Mouse (Mus musculus) kidney, postnatal 4 days (tissue): ENCODE data around the gene Mif.
"Not testable (repeated sequence)": the region's sequence is repeated elsewhere in the genome, so short reads cannot be mapped to it uniquely, and the experiment has no call there.

ENCODE experiments used
- DNase-seq, 2 experiments: peaks; one replicate each; pipeline ENCODE4 v3.0.0; 2021; ENCODE audit warnings: mixed read lengths in 2 of 2

Mif gene

DNA sequence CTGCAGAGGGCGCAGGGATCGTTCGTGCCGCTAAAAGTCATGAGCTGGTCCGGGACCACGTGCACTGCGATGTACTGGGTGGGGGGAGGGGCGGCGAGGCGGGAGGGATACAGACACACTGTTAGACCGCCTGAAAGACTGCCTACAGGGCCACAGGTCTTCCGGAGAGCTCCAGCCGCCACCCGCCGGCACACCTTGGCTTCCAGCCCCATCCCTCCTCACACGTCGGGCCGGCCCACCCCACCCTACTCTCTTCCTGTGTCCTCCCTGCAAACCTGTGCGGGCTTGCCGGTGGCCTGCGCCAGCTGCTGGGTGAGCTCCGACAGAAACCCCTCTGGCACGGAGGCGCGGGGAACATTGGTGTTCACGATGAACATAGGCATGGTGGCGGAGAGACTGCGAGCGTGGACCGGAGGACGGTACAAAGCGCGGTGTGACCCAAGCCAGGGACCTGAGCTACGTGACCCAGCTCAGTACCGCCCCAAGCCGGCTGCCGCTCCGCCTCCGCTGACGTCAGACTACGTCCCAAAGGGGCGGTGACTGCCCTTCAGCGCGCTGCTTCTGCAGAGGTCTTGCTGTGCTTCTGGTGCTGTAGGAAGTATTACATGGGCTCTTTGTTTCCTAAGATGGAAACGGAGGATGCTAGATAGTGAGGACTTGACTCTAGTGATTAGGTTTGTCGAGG, at the start of gene Mif:
TSS of gene Mif (minus strand) at position 455 of the 685 bp plus-strand sequence.
- peak; percentile 91 to 94 for DNase-seq

DNA sequence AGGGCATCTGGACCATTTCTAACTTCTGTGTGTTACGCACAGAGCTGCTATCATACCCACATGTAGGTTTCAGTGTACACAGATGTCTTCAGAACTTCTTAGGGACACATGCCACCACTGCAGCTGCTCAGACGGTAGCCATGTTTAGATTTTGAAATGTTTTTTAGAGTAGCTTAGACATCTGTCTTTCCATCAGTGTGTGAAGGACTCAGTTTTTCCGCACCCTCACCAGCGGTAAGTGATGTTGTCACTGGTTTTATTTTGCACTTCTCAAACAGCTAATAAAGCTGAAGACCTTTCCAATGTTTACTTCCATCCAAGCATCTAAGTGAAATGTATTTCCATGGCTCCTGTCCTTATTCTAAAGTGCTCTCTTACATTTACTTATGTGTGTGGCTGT, 46.8 kb upstream of the Mif start:
- no peak for DNase-seq

DNA sequence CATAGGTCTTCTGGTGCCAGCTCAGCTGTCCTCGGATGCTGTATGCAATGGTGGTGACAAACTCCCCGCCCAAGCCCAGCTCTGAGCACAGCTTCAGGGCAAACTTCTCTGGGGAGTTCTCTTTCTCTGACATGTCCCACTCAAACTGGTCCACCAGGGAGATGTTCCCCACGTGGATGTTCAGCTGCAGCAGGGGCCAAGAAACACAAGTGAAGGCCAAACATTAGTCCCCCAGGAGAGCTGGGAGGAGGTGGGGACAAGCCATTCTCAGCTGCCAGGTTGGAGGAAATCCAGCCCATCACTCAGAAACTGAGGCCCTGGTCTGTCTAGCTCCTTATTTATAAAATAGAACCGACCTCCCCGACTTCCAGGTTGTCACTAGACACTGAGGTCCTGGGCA, 44.4 kb upstream of the Mif start:
- no peak for DNase-seq

DNA sequence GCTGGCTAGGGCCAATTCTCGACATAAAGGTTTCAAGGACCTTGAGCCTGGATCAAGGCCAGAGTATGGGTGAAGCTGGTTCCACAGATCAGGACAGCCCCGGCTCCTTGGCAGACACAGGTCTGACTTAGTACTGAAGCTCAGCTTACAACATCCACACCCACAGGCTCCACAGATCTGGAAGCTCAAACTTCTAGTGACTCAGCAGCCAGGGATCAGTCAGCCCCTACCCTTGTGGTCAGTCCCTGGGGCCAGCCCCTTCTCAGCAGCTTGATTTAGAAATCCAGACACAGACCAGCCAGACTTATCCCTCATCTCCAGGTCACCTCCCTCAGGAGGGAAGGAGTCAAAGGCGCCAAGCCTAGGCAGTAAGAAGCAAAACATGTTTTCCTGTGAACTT, 38.8 kb upstream of the Mif start:
- DNase-seq: peak in 1 of 2 experiments; percentile 21

DNA sequence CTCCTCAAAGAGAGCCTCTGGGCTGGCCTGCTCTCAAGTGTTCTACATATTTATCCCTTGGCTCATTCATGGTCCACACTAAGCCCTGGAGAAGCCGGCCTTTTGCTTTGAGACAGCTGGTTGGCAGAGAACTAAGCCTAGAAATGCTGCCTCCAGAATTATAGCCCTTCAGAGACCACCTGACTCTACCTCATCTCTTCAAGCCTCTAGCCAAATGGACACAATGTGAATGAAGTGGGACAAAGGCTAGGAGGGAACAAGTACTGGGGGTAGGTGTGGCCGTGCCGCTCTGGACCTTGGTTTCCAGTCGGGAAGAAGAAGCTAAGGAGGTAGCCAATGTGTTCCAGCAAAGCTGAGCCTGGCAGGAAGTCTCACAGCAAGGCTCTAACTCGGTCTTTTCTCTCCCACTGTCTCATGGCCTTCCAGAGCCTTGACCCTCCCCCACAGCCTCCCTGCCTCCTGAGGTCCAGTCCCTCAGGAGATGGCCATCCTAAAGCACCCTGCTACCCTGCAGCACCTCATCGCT, 38.1 kb upstream of the Mif start:
- no peak for DNase-seq

DNA sequence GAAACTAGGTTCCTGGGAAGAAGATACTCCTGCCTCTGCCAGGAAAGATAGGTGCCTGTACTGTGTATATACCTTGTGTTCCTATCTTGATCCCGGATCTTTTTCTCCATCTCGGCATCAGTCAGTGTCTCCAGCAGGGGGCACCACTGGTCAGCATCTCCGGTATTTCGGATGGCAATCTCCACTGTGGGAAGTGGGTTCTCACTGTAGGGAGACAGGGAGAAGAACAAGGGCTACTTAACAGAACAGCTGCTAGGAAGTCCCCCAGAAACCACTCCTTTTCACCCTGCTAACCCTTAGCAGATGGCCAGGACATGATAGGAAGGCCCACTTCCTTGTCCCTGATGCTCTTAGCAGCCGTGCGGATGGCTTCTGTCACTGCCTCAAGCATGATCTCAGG, 37.3 kb upstream of the Mif start:
- DNase-seq: peak; percentile 90 to 91

DNA sequence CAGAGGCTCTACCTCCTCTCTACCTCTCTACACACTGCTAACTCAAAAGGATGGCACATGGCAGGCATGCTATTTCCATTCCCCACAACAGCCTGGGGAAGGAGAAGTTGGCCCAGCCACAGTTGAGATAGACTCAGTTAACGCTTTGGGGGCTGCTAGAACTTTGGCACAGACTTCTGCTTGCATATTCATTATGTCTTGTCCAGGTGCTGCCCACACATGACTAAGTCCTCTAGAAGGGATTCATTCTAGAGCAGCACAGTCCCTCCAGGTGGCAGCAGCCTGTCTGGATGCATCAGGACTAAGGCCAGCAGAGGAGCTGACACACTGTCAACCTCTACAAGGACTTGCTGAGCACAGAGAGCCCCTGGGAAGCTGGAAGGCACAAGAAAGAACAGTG, 36.2 kb upstream of the Mif start:
- no peak for DNase-seq

DNA sequence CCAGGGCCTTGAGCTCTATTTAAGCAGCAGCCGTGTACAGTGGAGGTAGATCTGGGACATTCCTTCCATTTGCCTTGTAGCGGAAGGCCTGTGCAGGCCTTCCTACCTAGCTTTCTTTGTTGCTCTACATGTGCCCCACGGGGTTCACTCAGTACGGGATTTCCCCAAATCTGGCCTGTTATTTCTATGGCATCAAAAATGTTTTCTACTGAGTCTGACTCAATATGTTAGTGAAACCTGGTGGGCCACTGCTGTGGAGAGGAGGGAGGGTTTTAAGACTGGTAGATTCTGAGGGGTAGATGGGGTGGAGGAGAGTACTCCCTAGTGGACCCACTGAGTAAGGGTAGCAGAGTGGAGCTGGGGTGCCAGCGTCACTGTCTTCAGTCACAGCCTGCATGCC, 35.7 kb upstream of the Mif start:
- no peak for DNase-seq

DNA sequence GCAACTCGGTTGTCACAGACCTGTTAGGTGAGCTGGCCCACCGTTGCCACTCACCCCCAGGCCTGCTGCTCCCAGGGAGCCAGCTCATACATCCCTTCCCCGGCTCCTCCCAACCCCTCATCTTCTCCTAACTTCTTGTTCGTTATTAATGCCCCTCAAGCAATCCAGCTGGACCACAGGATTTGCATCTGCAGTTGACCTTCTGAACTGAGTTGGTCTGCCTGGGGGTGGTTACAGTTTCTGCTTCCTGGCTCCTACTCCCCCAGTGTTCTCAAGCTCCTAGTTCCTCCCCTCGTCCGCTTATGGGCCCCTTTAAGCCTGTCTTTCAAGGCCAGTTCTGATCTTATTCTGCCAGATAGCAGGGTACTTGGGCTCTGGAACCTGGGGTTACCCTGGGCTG, 34.6 kb upstream of the Mif start:
- no peak for DNase-seq

DNA sequence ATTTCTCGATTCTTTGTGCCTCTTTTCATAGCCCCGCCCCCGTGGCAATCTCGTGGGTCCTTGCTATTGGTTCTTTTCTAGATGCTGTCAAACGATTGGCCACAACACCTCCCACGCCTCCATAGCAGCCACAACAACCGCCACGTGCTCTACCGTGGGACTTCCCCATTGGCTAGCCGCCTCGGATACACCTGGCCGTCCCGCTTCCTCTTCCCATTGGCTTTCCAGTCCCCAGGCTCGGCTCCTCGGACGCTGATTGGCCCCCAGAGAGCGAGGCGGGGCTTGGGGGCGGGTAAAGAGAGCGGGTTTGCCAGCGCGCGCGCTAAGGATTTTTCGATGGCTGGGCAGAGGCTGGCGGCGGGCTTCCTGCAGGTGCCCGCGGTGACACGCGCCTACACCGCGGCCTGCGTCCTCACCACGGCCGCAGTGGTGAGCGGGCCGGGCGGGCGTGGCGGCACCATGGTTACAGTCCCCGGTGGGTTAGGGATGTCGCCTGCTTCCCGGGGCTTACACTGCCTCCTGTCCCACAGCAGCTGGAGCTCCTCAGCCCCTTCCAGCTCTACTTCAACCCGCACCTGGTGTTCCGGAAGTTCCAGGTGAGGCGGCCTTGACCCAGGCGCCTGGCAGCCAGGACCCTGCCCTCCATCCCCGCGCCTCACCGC, 33.2 kb upstream of the Mif start, which contains the start of gene Derl3:
TSS of gene Derl3 (plus strand) at position 325 of the 662 bp plus-strand sequence.
- peak; percentile 93 to 96 for DNase-seq

DNA sequence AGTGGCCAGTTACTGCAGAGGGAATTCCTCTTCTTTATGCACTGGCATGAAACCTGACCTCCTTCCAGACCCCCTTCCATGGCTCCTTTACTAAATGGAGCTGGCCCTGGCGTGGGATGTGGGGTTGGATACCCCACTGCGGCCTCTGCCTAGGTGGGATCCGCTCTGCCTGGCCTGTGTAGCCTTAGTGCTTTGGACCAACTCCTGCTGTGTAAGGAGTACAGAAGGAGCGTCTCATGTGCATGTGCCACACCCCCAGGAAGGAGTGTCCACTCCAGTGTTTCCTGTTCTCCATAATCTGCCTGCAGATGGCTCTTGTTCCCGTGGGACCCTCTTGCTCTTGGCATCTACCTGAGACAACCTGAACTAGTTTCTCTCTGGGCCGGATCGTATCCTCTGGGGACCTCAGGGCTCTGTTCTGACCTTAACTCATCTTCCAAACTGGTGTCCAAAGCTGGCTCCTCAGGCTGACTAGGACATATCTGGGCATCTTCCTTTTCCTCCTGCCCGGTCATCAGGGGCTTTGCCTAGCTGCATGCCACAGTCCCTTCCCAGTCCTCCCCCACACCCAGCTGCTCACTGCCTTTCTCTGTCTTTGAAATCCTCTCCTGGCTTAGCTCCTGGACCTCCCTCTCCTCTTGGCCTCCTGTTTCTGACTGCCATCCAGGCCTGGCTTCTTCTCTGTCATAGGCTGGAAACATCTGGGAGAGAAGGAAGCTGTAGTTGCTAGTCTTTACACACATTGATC, 29.5 kb upstream of the Mif start:
- DNase-seq: peak in 1 of 2 experiments; percentile 44

DNA sequence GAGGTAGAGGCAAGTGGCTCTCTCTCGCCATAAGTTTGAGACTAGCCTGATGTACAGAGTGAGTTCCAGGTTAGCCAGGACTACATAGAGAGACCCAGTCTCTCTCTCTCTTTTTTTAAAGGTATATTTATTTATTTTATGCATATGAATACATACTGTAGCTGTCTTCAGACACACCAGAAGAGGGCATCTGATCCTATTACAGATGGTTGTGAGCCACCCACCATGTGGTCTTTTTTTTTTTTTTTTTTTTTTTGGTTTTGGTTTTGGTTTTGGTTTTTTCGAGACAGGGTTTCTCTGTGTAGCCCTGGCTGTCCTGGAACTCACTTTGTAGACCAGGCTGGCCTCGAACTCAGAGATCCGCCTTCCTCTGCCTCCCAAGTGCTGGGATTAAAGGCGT, 27.5 kb upstream of the Mif start:
- not testable (repeated sequence) for DNase-seq

DNA sequence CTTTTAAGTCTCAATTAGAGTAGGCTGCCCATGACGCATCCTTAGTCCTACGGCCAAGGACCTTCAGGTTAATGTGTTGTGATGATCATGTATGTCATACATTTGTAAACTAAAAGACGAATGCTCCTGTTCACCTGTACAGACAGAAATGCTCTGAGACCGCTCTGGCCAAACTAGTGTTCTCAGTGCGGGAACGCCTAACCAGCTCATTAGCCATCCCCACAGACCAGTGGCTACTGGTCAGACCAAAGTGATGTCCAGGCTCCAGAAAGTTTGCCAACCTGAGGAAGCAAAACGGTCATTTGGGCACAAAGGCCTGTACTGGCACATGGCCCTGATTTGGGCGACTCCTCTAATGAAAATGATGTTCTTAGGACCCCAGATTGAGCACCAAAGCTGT, 24.7 kb upstream of the Mif start:
- DNase-seq: no peak

DNA sequence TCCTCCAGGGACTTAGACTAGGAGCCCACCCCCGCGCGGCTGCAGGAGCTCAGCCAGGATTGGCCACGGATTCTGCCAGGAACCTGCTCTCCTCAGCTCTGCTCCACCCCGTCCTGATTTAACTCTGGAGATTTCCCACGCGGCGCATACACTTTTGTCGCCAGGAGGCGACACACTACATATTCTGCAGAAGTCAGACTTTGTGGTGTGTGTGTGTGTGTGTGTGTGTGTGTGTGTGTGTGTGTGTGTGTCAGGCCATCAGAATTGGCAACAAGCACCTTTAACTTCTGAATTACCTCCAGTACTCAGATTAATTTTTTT, 23.2 kb upstream of the Mif start:
- DNase-seq: peak; percentile 85 to 91

DNA sequence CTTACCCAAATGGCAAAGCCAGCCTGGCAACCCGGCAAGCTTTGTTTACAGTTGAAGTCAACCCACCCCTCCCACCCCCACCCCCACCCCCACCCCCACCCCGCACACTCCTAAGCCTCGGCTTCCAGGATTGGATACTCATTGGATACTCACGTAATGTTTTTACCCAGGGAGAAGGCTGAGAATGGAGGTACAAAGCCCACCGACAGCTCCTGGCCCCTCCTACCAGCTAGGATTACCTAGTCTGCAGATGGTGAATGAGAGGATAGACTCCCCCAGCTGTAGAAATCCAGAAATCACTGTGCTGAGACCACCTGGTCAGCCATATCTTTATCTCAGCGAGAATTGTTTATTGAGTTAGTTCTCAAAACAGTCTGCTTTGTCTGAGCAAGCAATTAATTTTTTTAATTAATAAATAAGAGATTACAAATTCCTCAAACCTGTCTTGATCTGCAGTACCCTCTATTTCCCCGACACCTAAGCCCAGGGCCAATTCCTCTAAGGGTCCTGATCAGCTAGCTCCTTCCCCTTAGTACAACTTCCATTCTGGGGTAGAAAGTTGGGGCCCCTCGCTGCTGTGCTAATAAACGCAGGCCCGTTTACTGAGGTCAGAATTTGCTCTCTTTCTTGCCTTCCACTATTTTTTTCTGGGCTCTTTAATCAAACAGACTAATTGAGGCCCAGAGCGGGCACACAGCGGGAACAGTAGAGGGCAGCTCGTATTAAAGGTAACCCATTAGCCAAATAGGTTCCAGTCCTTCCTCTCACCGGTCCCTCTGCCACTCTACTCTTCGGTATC, 22.6 kb upstream of the Mif start:
- no peak for DNase-seq

DNA sequence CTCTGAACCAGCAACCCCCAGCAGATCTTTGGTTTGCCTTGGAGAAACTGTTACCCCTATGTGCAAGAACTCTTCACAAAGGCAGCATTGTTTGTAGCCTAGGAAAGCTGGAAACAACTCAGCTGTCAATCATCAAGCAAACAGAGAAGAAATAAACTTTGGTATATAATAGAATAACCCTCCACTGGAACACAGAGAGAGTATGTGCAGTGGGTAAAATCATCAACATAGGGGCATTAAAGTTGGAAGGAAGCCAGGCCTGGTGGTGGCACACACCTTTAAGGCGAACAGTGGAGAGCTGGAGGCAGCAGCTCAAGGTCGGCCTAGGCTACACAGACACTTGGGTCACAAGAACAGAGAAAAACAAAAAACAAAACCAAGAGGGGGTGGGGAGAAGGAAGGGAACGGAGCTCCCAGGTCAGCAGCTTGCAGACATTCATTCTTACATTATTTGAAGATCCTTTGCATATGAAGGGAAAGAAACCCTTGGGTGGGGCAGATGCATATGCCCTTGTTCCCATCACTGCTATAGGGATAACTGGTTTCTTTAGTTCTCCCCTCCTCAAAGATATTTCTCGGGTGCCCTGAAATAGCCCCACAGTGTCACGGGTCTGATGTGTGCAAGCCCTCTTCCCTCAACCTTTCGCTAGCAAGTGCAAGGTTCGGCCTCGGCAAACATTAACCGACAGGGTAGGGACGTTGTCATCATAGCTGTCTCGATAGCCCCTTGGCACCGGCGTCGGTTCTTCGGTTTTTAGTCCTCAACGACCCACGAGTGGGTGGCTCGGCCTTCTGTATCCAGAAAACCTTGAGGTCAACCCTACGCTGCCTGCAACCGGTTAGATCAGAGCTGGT, 21.8 kb upstream of the Mif start:
- peak; percentile 64 to 78 for DNase-seq

DNA sequence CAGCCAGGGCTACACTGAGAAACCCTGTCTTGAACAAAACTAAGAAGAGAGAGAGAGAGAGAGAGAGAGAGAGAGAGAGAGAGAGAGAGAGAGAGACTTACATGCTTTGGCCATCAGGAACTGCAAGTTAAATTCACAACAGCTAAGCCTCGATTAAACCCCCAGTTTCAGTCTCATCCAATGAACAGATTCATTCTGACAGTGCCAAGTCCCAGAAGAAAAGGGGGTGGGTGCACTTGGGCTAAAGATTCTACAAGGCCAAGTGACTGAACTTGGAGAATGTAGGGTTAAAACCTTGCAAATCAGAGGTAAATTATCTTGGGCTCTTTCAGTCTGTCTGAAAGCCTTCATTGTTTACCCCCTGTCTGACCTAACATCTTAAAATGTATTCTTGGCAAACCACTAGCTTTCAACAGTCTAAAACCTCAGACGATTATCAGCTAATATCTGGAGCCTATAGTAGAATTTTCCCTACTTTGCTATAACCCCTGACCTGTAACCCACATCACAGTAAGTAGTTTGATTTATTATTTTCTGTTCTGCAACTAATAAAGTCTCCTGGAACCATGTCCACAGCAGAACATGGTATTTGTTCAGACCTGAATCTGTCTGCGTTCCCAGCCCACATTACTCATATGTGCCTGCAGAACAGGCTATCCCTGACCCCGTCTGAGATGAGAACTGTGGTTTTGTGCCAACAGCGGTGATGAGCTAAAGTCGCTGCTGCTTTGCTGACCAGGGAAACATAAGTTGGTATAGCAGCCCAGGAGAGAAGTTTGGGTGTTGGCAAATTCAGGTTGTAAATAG, 20.9 kb upstream of the Mif start:
- no peak for DNase-seq

DNA sequence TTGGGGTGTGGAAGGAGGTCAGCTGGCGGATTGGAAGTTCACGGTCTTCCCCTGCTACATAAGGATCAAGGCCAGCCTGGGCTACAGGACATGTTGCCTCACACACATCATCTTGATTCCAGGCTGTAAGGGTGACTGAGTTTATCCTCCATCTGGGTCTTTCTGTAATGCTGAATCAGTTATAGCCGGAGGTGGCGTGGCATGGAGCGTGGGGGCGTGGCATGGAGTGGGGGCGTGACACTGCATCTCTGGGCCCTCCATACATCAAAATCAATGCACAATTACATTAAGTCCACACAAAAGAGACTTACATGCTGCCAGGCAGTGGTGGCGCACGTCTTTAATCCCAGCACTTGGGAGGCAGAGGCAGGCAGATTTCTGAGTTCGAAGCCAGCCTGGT, 20.3 kb upstream of the Mif start:
- no peak for DNase-seq

DNA sequence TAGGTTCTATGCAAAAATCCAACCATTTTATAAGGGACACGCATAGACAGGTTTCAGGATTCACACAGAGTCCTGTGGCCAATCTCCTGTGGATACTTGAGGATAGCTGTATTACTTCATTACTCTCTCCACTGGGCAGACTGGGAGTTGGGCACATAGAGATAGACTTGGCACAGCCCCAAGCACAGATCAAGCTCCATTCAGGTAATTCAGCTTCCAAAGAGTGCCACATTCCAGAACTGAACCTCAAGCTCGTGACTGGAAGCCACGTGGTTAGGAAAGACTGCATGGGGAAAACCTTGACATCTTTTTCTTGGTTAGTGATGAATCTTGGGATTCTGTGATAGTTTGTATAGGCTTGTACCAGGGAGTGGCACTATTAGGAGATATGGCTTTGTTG, 18.8 kb upstream of the Mif start:
- DNase-seq: no peak

DNA sequence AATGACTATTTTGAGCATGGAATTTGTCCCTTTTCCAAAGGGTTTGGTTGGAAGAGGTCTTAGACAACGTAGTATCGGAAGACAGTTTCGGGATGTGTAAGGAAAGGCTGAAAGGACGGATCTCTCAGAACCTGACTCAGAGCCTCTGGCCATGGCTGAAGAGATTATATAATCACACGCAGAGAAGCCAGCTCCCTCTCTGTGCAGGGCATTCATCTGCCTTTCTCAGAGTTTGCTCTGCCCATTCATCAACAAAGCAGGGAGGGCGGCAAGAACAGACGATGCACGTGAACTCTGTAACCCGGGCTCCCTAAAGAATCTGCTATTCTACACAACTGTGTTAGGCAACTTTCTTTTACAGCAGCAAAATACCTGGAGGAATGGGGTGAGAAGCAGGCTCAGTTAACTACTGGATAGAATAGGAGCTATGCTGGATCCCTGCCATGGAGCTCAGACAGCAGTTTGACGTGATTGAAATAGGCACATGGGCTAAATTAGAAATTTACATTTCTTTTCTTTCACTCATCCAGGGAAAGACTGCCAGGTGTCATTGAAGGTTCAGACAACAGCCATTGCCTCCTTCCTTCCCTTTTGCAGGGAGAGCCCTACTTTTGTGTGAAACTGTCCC, 13.6 kb upstream of the Mif start:
- DNase-seq: no peak
